Mouse (Mus musculus) heart, postnatal 0 days (tissue): ENCODE data around the gene Kcnip4.

Experiments
- CTCF ChIP-seq: IDR thresholded peaks from 2 replicates; pipeline ENCODE4 v1.5.1; 2016; ENCODE audit warnings: antibody characterized with exemption, control low read depth, low read depth
- EP300 ChIP-seq: IDR thresholded peaks from 2 replicates; pipeline ENCODE4 v1.6.1; 2016; ENCODE audit warnings: antibody characterized with exemption, low read depth

GRCm38 (mm10) chr5:48510241-48510640 lies 1014.5 kb downstream of the Kcnip4 start:
- TF ChIP-seq CTCF (no peak), EP300 (no peak)
